In genomic region chr12:25325901-25326300, GRCm38 (mm10) we compare ENCODE assay signal across 17 mouse cellular contexts.
"Had no signal": no experiment of that assay in that cellular context is flagged by ENCODE, and none has a peak within 500 bp of the region (broad histone marks: within the 10 kb centered on the region; RNA-seq: fewer than 3 reads in every experiment).

No protein-coding gene starts in this region.

- H3K27me3 ChIP-seq: liver, embryonic 15.5 days had no signal

- ATAC-seq: lung, postnatal 0 days; midbrain, embryonic 16.5 days had no signal

- H3K4me1 ChIP-seq: limb, embryonic 10.5 days; liver, embryonic 15.5 days had no signal

- H3K4me2 ChIP-seq: liver, embryonic 11.5 days; liver, embryonic 15.5 days; midbrain, embryonic 11.5 days had no signal

- H3K9ac ChIP-seq: liver, embryonic 15.5 days had no signal

- H3K4me3 ChIP-seq: layer of hippocampus, adult 2 months; limb, embryonic 10.5 days; liver, embryonic 15.5 days; megakaryocyte, embryonic 14.5 days had no signal

- H3K36me3 ChIP-seq: limb, embryonic 10.5 days; liver, embryonic 15.5 days had no signal

- DNase-seq: kidney, adult 9 months; kidney, postnatal 4 days; lung, adult 2 months; lung, postnatal 36 days; right cerebral cortex, adult 18-20 months; right cerebral cortex, postnatal 25 days; thymus, postnatal 4 days had no signal

- H3K9me3 ChIP-seq: limb, embryonic 10.5 days; liver, embryonic 15.5 days had no signal

- H3K27ac ChIP-seq: kidney, postnatal 0 days; layer of hippocampus, adult 2 months; limb, embryonic 10.5 days; liver, embryonic 15.5 days; stomach, postnatal 0 days had no signal
